Mouse (Mus musculus) CH12.LX (cell line): ENCODE measurements around the gene Robo2. TPM values are rescaled to one million over a fixed set of nuclear protein-coding genes. Genes with fewer than 3 reads are reported as not detected.

Experiments used
- DNase-seq: peaks from one replicate; pipeline ENCODE4 v3.0.0-alpha.2; 2013; ENCODE audit errors: extremely low read depth
- H3K27ac ChIP-seq: 2 replicates; pipeline ENCODE4 v1.5.1; 2012; ENCODE audit warnings: low read depth, mild to moderate bottlenecking, control low read depth, moderate library complexity; ENCODE audit not compliant: insufficient read depth
- H3K27me3 ChIP-seq: replicated peaks from 2 replicates; pipeline ENCODE3; 2012; ENCODE audit warnings: inconsistent platforms
- H3K36me3 ChIP-seq, 2 experiments: replicated peaks in 1 of 2; 2 replicates each; pipeline versions ENCODE3 to v1.6.1; 2012; ENCODE audit warnings: inconsistent platforms in 1 of 2, low read length in 1 of 2, mild to moderate bottlenecking in 1 of 2, mixed read lengths in 1 of 2, moderate library complexity in 1 of 2; ENCODE audit not compliant: control insufficient read depth in 1 of 2, insufficient read depth in 1 of 2
- H3K4me1 ChIP-seq, 2 experiments: 2 replicates each; pipeline ENCODE4 v1.6.1; 2012; ENCODE audit warnings: inconsistent platforms in 1 of 2, moderate library complexity in 1 of 2; ENCODE audit not compliant: insufficient read depth in 2 of 2, control insufficient read depth in 1 of 2
- H3K4me2 ChIP-seq: 2 replicates; pipeline ENCODE4 v1.6.1; 2012; ENCODE audit warnings: low read depth, mild to moderate bottlenecking, control low read depth; ENCODE audit not compliant: poor library complexity, insufficient read depth, severe bottlenecking
- H3K4me3 ChIP-seq, 3 experiments: fragments of 150-350 bp in 1 of 3; sonication (generic) in 1 of 3; replicated peaks in 1 of 3; 2 replicates each; pipeline versions ENCODE3 to v1.5.1; 2011 to 2012; ENCODE audit warnings: low read depth in 2 of 3, low read length in 2 of 3, mild to moderate bottlenecking in 2 of 3, moderate library complexity in 2 of 3, control low read depth in 1 of 3, improper control_type of control experiment in 1 of 3, inconsistent platforms in 1 of 3, mixed read lengths in 1 of 3; ENCODE audit not compliant: poor library complexity in 1 of 3
- H3K79me2 ChIP-seq: replicated peaks from 2 replicates; pipeline ENCODE4 v1.6.1; 2012; ENCODE audit warnings: mild to moderate bottlenecking, moderate library complexity; ENCODE audit not compliant: control insufficient read depth, poor library complexity, insufficient read depth, severe bottlenecking; ENCODE audit errors: extremely low read depth
- H3K9ac ChIP-seq: 2 replicates; pipeline ENCODE4 v1.6.1; 2012; ENCODE audit warnings: low read depth, mild to moderate bottlenecking, control low read depth, moderate library complexity; ENCODE audit not compliant: insufficient read depth
- H3K9me3 ChIP-seq: replicated peaks from 2 replicates; pipeline ENCODE3; 2012; ENCODE audit warnings: low read length, inconsistent platforms, mixed read lengths
- CHD1 ChIP-seq: IDR thresholded peaks from 2 replicates; pipeline ENCODE4 v1.6.1; 2012; ENCODE audit warnings: low read depth, low read length, improper control_type of control experiment, inconsistent platforms
- CTCF ChIP-seq, 2 experiments: IDR thresholded peaks in 1 of 2; conservative IDR thresholded peaks in 1 of 2; 2 replicates each; pipeline ENCODE4 v1.5.1; 2011 to 2012; ENCODE audit warnings: low read depth in 2 of 2, low read length in 2 of 2, improper control_type of control experiment in 1 of 2, inconsistent platforms in 1 of 2, mild to moderate bottlenecking in 1 of 2, moderate library complexity in 1 of 2
- EP300 ChIP-seq: IDR thresholded peaks from 2 replicates; pipeline ENCODE4 v1.6.1; 2011; ENCODE audit warnings: low read length, improper control_type of control experiment
- HCFC1 ChIP-seq: IDR thresholded peaks from 2 replicates; pipeline ENCODE4 v1.6.1; 2012; ENCODE audit warnings: low read depth, mild to moderate bottlenecking, inconsistent platforms, low read length, improper control_type of control experiment
- IRF4 ChIP-seq: IDR thresholded peaks from 2 replicates; pipeline ENCODE4 v1.6.1; 2014; ENCODE audit warnings: low read depth, mild to moderate bottlenecking, inconsistent platforms, low read length, improper control_type of control experiment
- KAT2A ChIP-seq: IDR thresholded peaks from 2 replicates; pipeline ENCODE4 v1.6.1; 2012; ENCODE audit warnings: low read length, improper control_type of control experiment, inconsistent platforms; ENCODE audit not compliant: insufficient replicate concordance
- MAFK ChIP-seq: IDR thresholded peaks from 2 replicates; pipeline ENCODE4 v1.6.1; 2011; ENCODE audit warnings: low read length, improper control_type of control experiment; ENCODE audit not compliant: insufficient replicate concordance
- MYC ChIP-seq: IDR thresholded peaks from 2 replicates; pipeline ENCODE4 v1.6.1; 2011; ENCODE audit warnings: low read depth, mild to moderate bottlenecking, improper control_type of control experiment, low read length
- POLR2AphosphoS2 ChIP-seq: IDR thresholded peaks from 2 replicates; pipeline ENCODE4 v1.6.1; 2011; ENCODE audit warnings: low read depth, low read length, improper control_type of control experiment
- RAD21 ChIP-seq: IDR thresholded peaks from 2 replicates; pipeline ENCODE4 v1.6.1; 2011; ENCODE audit warnings: low read depth, mild to moderate bottlenecking, low read length, improper control_type of control experiment, moderate library complexity
- SMC3 ChIP-seq: IDR thresholded peaks from 2 replicates; pipeline ENCODE4 v1.6.1; 2011; ENCODE audit warnings: low read depth, low read length, improper control_type of control experiment
- TBP ChIP-seq: conservative IDR thresholded peaks from 2 replicates; pipeline ENCODE4 v1.6.1; 2011; ENCODE audit warnings: low read depth, low read length, improper control_type of control experiment
- UBTF ChIP-seq: IDR thresholded peaks from 2 replicates; pipeline ENCODE4 v1.6.1; 2012; ENCODE audit warnings: low read depth, mild to moderate bottlenecking, inconsistent platforms, low read length, improper control_type of control experiment, moderate library complexity
- USF1 ChIP-seq: IDR thresholded peaks from 2 replicates; pipeline ENCODE4 v1.6.1; 2014; ENCODE audit warnings: low read depth, mild to moderate bottlenecking, inconsistent platforms, low read length, improper control_type of control experiment
- ZC3H11A ChIP-seq: IDR thresholded peaks from 2 replicates; pipeline ENCODE4 v1.6.1; 2012; ENCODE audit warnings: low read depth, mild to moderate bottlenecking, inconsistent platforms, low read length, improper control_type of control experiment
- ZKSCAN1 ChIP-seq: IDR thresholded peaks from 2 replicates; pipeline ENCODE4 v1.6.1; 2012; ENCODE audit warnings: low read depth, inconsistent platforms, low read length, improper control_type of control experiment, borderline replicate concordance
- ZMIZ1 ChIP-seq: IDR thresholded peaks from 2 replicates; pipeline ENCODE4 v1.6.1; 2012; ENCODE audit warnings: low read depth, mild to moderate bottlenecking, inconsistent platforms, low read length, improper control_type of control experiment
- ZNF384 ChIP-seq: IDR thresholded peaks from 2 replicates; pipeline ENCODE4 v1.6.1; 2012; ENCODE audit warnings: low read depth, low read length, improper control_type of control experiment, inconsistent platforms
- dilution Hi-C: fragments of 300-500 bp; cut with MboI; formaldehyde crosslinking; loops from 2 replicates; pipeline ENCODE4 v1.14.3; 2020; ENCODE audit warnings: low sequenced_read_pairs; ENCODE audit not compliant: extremely low pct_unique_long_range_greater_than_20kb, extremely low pct_ligation_motif_present
- in situ Hi-C: fragments of 300-500 bp; cut with MboI; formaldehyde crosslinking; loops from 3 replicates; pipeline ENCODE4 v1.14.3; 2019; ENCODE audit warnings: low sequenced_read_pairs, low pct_ligation_motif_present, low pct_unique_long_range_greater_than_20kb, mixed read lengths
- polyA plus RNA-seq: library from polyadenylated mRNA; unstranded; fragments of >175 nt; gene quantifications from 2 replicates; pipeline ENCODE4 v1.2.1, GENCODE M21; 2012; ENCODE audit warnings: low read depth; ENCODE audit not compliant: insufficient read length
- total RNA-seq, 2 experiments: library from RNA; depleted of rRNA; stranded (reverse); fragments of 300-350 nt in 1 of 2; fragments of >200 nt in 1 of 2; gene quantifications; 2 replicates each; pipeline ENCODE4 v1.2.3; 2012 to 2014

Gene Robo2
- total and polyA plus RNA-seq, 3 experiments: not detected

- Histone ChIP-seq H3K4me3 (no peak overlapping the region), H3K9ac (no peak overlapping the region)
- TF ChIP-seq POLR2AphosphoS2 (no peak), ZMIZ1 (no peak), CHD1 (no peak), ZKSCAN1 (no peak), SMC3 (no peak), ZNF384 (no peak), ZC3H11A (no peak), IRF4 (no peak), USF1 (no peak), TBP (no peak)
- TF ChIP-seq, all 38 proteins: peak for 0
- dilution Hi-C loops: no loop called here
- DNase-seq: no peak
- in situ Hi-C loops: no loop called here
- H3K27ac ChIP-seq: no peak overlapping the region
- H3K79me2 ChIP-seq: no peaks in the 10 kb centered on the region
- no peaks in the 10 kb centered on the region for H3K27me3 ChIP-seq
- H3K4me2 ChIP-seq: no peak overlapping the region
- H3K4me1 ChIP-seq: no peaks in the 10 kb centered on the region
- no peaks in the 10 kb centered on the region for H3K36me3 ChIP-seq
- peaks cover 73% of the 10 kb centered on the region for H3K9me3 ChIP-seq
Measured at GRCm38 (mm10) chr16:74055061-74055751, 356.4 kb downstream of the Robo2 start.

DNA sequence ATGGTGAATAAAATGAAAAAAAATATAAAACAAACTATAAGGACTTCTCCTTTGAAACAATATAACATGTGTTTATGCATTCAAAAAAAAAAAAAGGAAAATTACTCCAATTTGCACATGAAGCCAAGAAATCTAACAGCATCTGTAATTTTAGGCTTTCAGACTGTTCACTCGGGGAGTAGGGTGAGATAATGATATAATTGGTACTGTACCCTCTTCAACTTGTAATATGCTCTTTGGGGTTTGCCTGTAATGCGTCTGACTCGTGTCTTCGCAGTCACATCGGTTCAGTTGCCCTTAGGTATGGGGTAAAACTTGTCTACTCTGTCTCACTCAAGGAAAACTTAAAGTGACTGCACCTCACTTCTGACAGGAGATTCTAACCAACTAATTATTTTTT lies 362.2 kb downstream of the Robo2 start:
- no peak for TF ChIP-seq CTCF (conservative IDR thresholded peaks at IDR 0.05 in 1 of 2, IDR thresholded peaks at IDR 0.05 in 1 of 2; ENCODE audit: low read depth in 2 of 2, low read length in 2 of 2)
- no peak for TF ChIP-seq KAT2A
- no peaks in the 10 kb centered on the region for H3K36me3 ChIP-seq
- no peak for DNase-seq
- H3K4me1 ChIP-seq: no peaks in the 10 kb centered on the region
- dilution Hi-C loops: no loop called here
- in situ Hi-C loops: no loop called here
- H3K9me3 ChIP-seq: peaks cover 64% of the 10 kb centered on the region
- no peak overlapping the region for H3K27ac ChIP-seq
- H3K79me2 ChIP-seq: no peaks in the 10 kb centered on the region
- no peak overlapping the region for H3K4me3 ChIP-seq
- H3K4me2 ChIP-seq: no peak overlapping the region
- no peak overlapping the region for H3K9ac ChIP-seq
- no peaks in the 10 kb centered on the region for H3K27me3 ChIP-seq

- in situ Hi-C loops: no loop called here
- no peaks in the 10 kb centered on the region for H3K79me2 ChIP-seq
Measured at GRCm38 (mm10) chr16:74048980-74049379, 362.6 kb downstream of the Robo2 start.

More at GRCm38 (mm10) chr16:74048980-74049379, 362.6 kb downstream of the Robo2 start:
- dilution Hi-C loops: no loop called here
- no peaks in the 10 kb centered on the region for H3K36me3 ChIP-seq
- H3K27me3 ChIP-seq: no peaks in the 10 kb centered on the region
- TF ChIP-seq RAD21 (no peak), POLR2AphosphoS2 (no peak), EP300 (no peak), ZKSCAN1 (no peak), USF1 (no peak), MYC (no peak), HCFC1 (no peak), MAFK (no peak), UBTF (no peak)
- peaks cover 62% of the 10 kb centered on the region for H3K9me3 ChIP-seq
- H3K27ac ChIP-seq: no peak overlapping the region
- no peak for DNase-seq
- no peak overlapping the region for H3K4me3 ChIP-seq
- no peaks in the 10 kb centered on the region for H3K4me1 ChIP-seq
- H3K4me2 ChIP-seq: no peak overlapping the region
- no peak overlapping the region for H3K9ac ChIP-seq
